Mouse (Mus musculus) liver, adult 2 months (tissue): ENCODE results near the gene Armt1. TPM values are rescaled to one million over a fixed set of nuclear protein-coding genes. Genes with fewer than 3 reads are reported as not detected.

Source experiments
- DNase-seq: peaks from one replicate; pipeline ENCODE4 v3.0.0-alpha.2; 2011; ENCODE audit warnings: low read depth, low spot score; ENCODE audit errors: extremely low read depth
- H3K27ac ChIP-seq: fragments of 200-500 bp; replicated peaks from 2 replicates; pipeline ENCODE4 v1.5.1; 2012; ENCODE audit warnings: low read depth, mild to moderate bottlenecking, control low read depth, inconsistent platforms, low read length; ENCODE audit not compliant: insufficient read depth
- H3K27me3 ChIP-seq: fragments of 200-500 bp; 2 replicates; pipeline ENCODE4 v1.6.1; 2012; ENCODE audit warnings: mild to moderate bottlenecking, moderate library complexity, low read length, inconsistent platforms; ENCODE audit not compliant: control insufficient read depth, insufficient read depth
- H3K36me3 ChIP-seq: fragments of 200-500 bp; 2 replicates; pipeline ENCODE4 v1.6.1; 2012; ENCODE audit warnings: low read length, inconsistent platforms; ENCODE audit not compliant: control insufficient read depth, insufficient read depth
- H3K4me1 ChIP-seq: fragments of 200-500 bp; 2 replicates; pipeline ENCODE4 v1.6.1; 2011; ENCODE audit warnings: low read length; ENCODE audit not compliant: control insufficient read depth, insufficient read depth
- H3K4me3 ChIP-seq: fragments of 200-500 bp; 2 replicates; pipeline ENCODE4 v1.5.1; 2011; ENCODE audit warnings: low read depth, mild to moderate bottlenecking, control low read depth, low read length, moderate library complexity; ENCODE audit not compliant: insufficient read depth
- H3K79me2 ChIP-seq: fragments of 200-500 bp; 2 replicates; pipeline ENCODE4 v1.6.1; 2012; ENCODE audit warnings: inconsistent platforms, mild to moderate bottlenecking, low read length, moderate library complexity; ENCODE audit not compliant: control insufficient read depth, insufficient read depth
- H3K9ac ChIP-seq: fragments of 200-500 bp; 2 replicates; pipeline ENCODE4 v1.6.1; 2012; ENCODE audit warnings: low read depth, mild to moderate bottlenecking, control low read depth, inconsistent platforms, low read length
- CTCF ChIP-seq: fragments of 200-500 bp; IDR thresholded peaks from 2 replicates; pipeline ENCODE4 v1.5.1; 2011; ENCODE audit warnings: low read depth, low read length, control low read depth
- POLR2A ChIP-seq: fragments of 200-500 bp; IDR thresholded peaks from 2 replicates; pipeline ENCODE4 v1.6.1; 2011; ENCODE audit warnings: low read length, control low read depth; ENCODE audit not compliant: insufficient read depth; ENCODE audit errors: extremely low read depth
- WGBS: fragments of 180-500 bp; shearing (Covaris S2); methylation state at CpG from one replicate; pipeline ENCODE4 v1.1.7; 2018; 5-methylcytosine and 5-hydroxymethylcytosine counted together
- polyA plus RNA-seq: library from polyadenylated mRNA; depleted of rRNA; stranded (reverse); fragments of >200 nt; gene quantifications from 2 replicates; pipeline ENCODE4 v1.2.3, GENCODE M21; 2012
- total RNA-seq: library from RNA; depleted of rRNA; stranded (reverse); fragments of >200 nt; gene quantifications from 2 replicates; pipeline ENCODE4 v1.2.3, GENCODE M21; 2014

Gene Armt1
- total and polyA plus RNA-seq, 2 experiments = 9.0 to 9.9 TPM

DNA sequence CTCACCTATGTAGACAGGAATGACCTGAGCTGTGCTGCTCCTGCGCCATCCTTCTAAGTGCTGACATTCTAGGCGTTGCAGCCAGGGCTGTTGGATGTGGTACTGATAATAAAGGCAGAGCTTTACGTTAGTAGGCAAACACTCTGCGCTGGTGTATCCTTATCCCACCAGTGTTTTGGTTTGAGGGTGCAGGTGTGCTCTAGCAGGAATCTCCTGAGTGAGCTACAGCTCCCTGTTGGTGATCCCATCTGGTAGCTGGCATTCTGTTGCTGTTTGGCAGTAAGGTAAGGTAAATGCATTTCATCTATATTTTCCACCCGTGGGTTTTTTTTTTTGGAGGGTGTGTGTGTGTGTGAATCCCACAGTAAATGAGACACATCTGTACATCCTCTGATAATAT is 34.2 kb upstream of the Armt1 start:
- no peak for DNase-seq
- WGBS = 87% methylated on average over 5 of the region's 5 CpGs
- H3K4me1 ChIP-seq = peaks cover 4% of the 10 kb centered on the region; the same call in 1 of the 2 replicates
- H3K79me2 ChIP-seq = peaks cover 20% of the 10 kb centered on the region; the same call in 1 of the 2 replicates
- H3K27ac ChIP-seq = no peak overlapping the region
- H3K4me3 ChIP-seq = no peak overlapping the region
- peaks cover 10% of the 10 kb centered on the region; the same call in 1 of the 2 replicates for H3K36me3 ChIP-seq
- H3K9ac ChIP-seq = no peak overlapping the region
- TF ChIP-seq POLR2A (no peak), CTCF (no peak)
- H3K27me3 ChIP-seq = no peaks in the 10 kb centered on the region

DNA sequence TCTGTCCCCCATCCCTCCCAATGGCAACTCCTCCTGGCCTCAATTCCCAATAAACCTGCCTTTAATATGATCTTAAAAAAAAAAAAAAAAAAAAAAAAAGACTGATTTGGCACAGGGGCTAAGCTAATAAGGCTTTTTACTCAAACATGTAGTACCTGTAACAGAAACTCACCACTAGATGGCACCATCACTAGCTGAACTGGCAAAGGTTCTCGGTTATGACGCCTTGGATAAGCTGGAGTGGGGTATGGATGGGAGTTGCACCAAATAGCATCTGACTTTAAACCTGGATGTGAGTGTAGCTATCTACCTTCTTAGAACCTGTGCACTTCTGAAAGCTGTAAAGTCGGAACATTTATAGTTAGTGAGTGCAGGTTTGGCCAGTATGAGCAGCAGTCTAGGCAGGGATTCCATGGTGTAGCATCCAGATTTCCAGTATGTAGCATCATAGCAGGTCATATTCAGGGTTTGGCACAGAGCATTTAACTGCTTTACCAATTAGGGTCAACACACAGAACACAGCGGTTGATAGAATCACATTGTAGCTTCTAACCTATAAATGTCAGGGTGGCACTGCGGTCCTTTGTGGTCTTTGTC is 27.3 kb upstream of the Armt1 start:
- Histone ChIP-seq H3K79me2 (no peaks in the 10 kb centered on the region), H3K36me3 (peaks cover 39% of the 10 kb centered on the region), H3K4me3 (no peak overlapping the region), H3K27me3 (no peaks in the 10 kb centered on the region), H3K27ac (no peak overlapping the region), H3K4me1 (no peaks in the 10 kb centered on the region), H3K9ac (no peak overlapping the region)
- TF ChIP-seq CTCF = peak; percentile 61
- TF ChIP-seq POLR2A = no peak
- peak; percentile 51 for DNase-seq
- WGBS = 57% methylated on average over 5 of the region's 5 CpGs

DNA sequence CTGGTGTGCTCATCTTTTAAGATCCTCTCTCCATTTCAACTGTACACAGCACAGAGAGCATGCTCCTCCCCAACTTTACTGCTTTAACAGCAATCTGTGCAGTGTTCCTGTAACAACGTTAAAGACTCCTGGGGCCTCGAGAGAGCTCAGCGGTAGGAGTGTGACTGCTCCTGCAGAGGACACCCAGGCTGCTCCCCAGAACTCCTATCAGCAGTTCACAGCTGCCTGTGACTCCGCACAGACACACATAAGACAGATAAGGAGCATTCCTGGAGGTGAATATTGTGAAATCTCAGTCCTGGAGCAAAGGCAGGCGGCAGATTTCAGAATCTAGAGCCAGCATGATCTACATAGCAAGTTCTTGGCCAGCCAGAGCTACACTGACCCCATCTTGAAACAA is 26.8 kb upstream of the Armt1 start:
- H3K36me3 ChIP-seq = peaks cover 37% of the 10 kb centered on the region

DNA sequence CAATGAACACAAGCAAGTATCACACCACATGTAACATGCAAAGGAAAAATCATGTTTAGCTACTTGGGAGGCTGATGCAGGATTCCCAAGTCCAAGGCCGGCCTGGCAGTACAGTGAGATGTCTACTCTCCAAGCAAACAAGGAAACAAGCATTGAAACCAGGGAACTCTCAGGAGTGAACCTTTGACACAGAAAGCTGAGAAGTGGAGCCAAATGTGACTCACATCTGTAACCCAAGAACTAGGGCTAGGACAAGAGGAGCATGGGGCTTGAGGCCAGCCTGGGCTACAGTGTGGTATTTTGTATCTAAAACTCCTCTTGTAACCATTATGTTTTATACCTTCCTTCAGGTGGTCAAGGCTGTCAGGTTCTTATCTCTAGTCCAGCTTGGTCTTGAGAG is 25.1 kb upstream of the Armt1 start:
- H3K36me3 ChIP-seq = peaks cover 42% of the 10 kb centered on the region
- TF ChIP-seq POLR2A (no peak), CTCF (no peak)
- no peak overlapping the region for H3K4me3 ChIP-seq
- H3K27ac ChIP-seq = no peak overlapping the region
- peak; percentile 68 for DNase-seq
- no peaks in the 10 kb centered on the region for H3K27me3 ChIP-seq
- WGBS = 50% methylated on average over 1 of the region's 1 CpGs
- H3K4me1 ChIP-seq = no peaks in the 10 kb centered on the region
- H3K79me2 ChIP-seq = no peaks in the 10 kb centered on the region
- H3K9ac ChIP-seq = no peak overlapping the region

More for the DNA sequence above, 26.8 kb upstream of the Armt1 start:
- H3K4me1 ChIP-seq = no peaks in the 10 kb centered on the region
- DNase-seq = no peak
- no peak overlapping the region for H3K9ac ChIP-seq
- no peak overlapping the region for H3K27ac ChIP-seq
- no peaks in the 10 kb centered on the region for H3K79me2 ChIP-seq
- WGBS = 61% methylated on average over 5 of the region's 5 CpGs
- no peak for TF ChIP-seq CTCF
- TF ChIP-seq POLR2A = no peak
- no peaks in the 10 kb centered on the region for H3K27me3 ChIP-seq
- H3K4me3 ChIP-seq = no peak overlapping the region

DNA sequence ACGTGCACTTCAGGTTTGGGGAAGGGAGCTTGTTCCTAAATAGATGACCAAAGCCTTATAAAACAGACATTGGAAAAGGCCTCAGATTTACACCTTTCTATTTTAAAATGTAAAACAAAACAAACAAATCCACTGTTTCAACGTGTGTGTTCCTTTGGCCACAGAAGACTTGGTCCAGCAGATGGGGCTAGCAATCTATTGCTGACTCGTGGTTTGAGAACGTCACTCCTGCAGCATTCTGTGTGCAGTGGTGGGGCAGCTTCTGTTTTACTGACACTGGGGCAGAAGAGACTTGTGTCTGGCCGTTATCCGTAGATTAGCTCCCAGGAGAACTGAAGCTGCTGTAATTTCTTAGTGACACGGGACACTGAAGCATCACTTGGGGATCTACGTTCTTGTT is 7.0 kb upstream of the Armt1 start:
- no peak overlapping the region for H3K27ac ChIP-seq
- peaks cover 6% of the 10 kb centered on the region; the same call in 1 of the 2 replicates for H3K79me2 ChIP-seq
- no peaks in the 10 kb centered on the region; the same call in 1 of the 2 replicates for H3K4me1 ChIP-seq
- no peaks in the 10 kb centered on the region for H3K27me3 ChIP-seq
- peaks cover 46% of the 10 kb centered on the region for H3K36me3 ChIP-seq
- no peak overlapping the region for H3K9ac ChIP-seq
- no peak for DNase-seq
- no peak overlapping the region for H3K4me3 ChIP-seq
- TF ChIP-seq CTCF (no peak), POLR2A (no peak)
- WGBS = 80% methylated on average over 8 of the region's 8 CpGs

DNA sequence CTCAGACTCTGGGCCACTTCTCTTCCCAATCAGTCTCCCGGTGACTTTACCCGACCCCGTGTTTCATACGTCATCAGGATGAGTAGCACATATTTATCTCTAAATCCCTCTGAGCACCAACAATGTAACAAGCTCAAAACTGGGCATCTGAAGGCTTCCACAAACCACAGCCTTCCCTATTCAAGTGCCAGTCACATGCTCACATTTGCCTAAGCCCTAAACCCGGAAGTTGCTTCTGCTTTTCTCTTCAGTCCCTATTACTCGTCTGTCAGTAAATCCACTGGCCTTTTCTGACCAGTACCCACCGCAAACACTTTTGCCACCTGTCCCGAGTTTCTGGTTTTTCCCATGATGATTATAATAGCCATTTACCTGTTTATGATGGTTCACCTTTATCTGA is 1.9 kb upstream of the Armt1 start:
- 83% methylated on average over 8 of the region's 8 CpGs for WGBS
- TF ChIP-seq CTCF = no peak
- TF ChIP-seq POLR2A = no peak
- peak; percentile 22 for DNase-seq
- peaks cover 11% of the 10 kb centered on the region; the same call in 1 of the 2 replicates for H3K36me3 ChIP-seq
- H3K79me2 ChIP-seq = peaks cover 7% of the 10 kb centered on the region; the same call in 1 of the 2 replicates
- no peaks in the 10 kb centered on the region for H3K27me3 ChIP-seq
- H3K27ac ChIP-seq = no peak overlapping the region
- H3K4me1 ChIP-seq = peaks cover 4% of the 10 kb centered on the region; the same call in 1 of the 2 replicates
- H3K4me3 ChIP-seq = no peak overlapping the region
- H3K9ac ChIP-seq = no peak overlapping the region
